Mouse (Mus musculus) heart, postnatal 25 days (tissue): ENCODE data around the gene Cisd3. TPM values are rescaled to one million over a fixed set of nuclear protein-coding genes. Genes with fewer than 3 reads are reported as not detected.

ENCODE experiments used
- DNase-seq: peaks from one replicate; pipeline ENCODE4 v3.0.0; 2022; ENCODE audit warnings: low spot score
- intact Hi-C: fragments of 180-260 bp; cut with DNase I; formaldehyde crosslinking; loops from one replicate; pipeline ENCODE4 v1.15.1; 2025
- total RNA-seq, 2 experiments: library from RNA; stranded (reverse); gene quantifications; 2 replicates each; pipeline ENCODE4 v1.2.3; 2021

The Cisd3 gene
- total RNA-seq, 2 experiments from 2014 or later, result 145 to 155 TPM

- intact Hi-C loops, result no loop called here
- no peak for DNase-seq
Observed at GRCm38 (mm10) chr11:97662207-97662892, 23.3 kb upstream of the Cisd3 start.

GRCm38 (mm10) chr11:97662893-97663527, 22.6 kb upstream of the Cisd3 start, which contains the start of gene Mllt6:
Mllt6 (plus strand) TSS chr11:97663414.
- intact Hi-C loops, result no loop called here

GRCm38 (mm10) chr11:97663528-97664338, 21.9 kb upstream of the Cisd3 start:
- intact Hi-C loops, result loop anchor here (2.0 kb wide), 1 partner anchor 21 kb away; the partner anchor contains the start of gene Cisd3
- no peak for DNase-seq

More at GRCm38 (mm10) chr11:97662893-97663527, 22.6 kb upstream of the Cisd3 start, which contains the start of gene Mllt6:
- peak; percentile 55 for DNase-seq

GRCm38 (mm10) chr11:97664339-97664665, 21.3 kb upstream of the Cisd3 start:
- intact Hi-C loops, result loop anchor here (2.0 kb wide), 1 partner anchor 20 kb away; the partner anchor contains the start of gene Cisd3
- DNase-seq, result no peak

- DNase-seq, result no peak
- intact Hi-C loops, result loop anchor here (2.0 kb wide), 1 partner anchor 20 kb away; the partner anchor contains the start of gene Cisd3
Observed at GRCm38 (mm10) chr11:97664771-97665240, 20.8 kb upstream of the Cisd3 start.

DNA sequence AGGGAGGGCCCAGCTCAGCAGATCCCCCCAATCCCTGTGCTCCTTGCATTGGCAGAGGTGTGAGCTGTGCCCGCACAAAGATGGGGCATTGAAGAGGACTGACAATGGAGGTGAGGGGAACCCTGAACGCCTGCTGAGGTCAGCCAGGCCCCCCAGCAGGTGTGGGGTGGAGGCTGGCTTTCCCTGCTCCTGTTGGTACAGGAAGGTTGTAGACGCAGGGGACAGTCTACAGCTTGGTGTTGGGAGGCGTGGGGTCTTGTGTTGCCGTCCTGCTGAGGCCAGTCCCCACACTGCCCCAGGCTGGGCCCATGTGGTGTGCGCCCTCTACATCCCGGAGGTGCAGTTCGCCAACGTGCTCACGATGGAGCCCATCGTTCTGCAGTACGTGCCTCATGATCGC, 20.2 kb upstream of the Cisd3 start:
- intact Hi-C loops, result loop anchor here (2.0 kb wide), 1 partner anchor 19 kb away; the partner anchor contains the start of gene Cisd3
- DNase-seq, result no peak

DNA sequence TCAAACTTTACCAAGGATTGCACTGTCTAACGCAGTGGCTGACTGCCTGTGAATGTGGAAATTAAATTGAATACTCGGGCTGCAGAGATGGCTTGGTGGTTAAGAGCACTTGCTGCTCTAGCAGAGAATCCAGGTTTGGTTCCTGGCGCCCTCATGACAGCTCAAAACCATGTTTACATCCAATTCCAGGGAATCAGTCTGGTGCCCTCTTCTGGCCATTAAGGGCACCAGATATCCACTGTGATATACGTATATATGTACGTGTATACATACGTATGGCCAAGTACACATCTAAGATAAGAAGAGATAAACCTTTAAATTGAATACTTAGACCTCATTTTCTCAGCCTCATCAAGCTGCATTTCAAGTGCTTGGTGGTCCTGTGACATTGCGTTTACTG, 19.4 kb upstream of the Cisd3 start:
- no peak for DNase-seq
- intact Hi-C loops, result no loop called here

GRCm38 (mm10) chr11:97666794-97667193, 18.8 kb upstream of the Cisd3 start:
- intact Hi-C loops, result no loop called here
- DNase-seq, result no peak

DNA sequence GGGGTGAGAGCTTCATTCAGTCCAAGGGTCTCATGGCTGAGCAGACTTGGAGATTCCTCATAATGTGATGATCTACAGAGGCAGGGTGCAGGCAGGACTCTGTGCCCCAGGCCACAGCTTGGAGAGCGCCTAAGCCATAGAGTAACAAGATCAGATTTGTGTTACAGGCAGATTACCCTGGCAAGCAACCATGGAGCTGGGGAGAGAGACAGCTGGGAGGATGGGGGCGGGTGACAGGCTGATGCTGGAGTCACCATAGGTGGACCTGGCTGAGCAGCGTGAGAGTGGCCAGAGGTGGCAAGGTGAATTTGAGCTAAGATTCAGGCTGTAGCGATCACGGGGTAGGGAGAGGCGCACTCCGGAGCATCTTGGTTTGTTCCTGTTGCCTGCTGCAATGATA, 17.5 kb upstream of the Cisd3 start:
- intact Hi-C loops, result no loop called here
- DNase-seq, result no peak

GRCm38 (mm10) chr11:97669268-97669667, 16.4 kb upstream of the Cisd3 start:
- intact Hi-C loops, result no loop called here
- no peak for DNase-seq

- intact Hi-C loops, result no loop called here
Observed at GRCm38 (mm10) chr11:97669829-97670228, 15.8 kb upstream of the Cisd3 start.

GRCm38 (mm10) chr11:97670234-97671176, 15.1 kb upstream of the Cisd3 start:
- intact Hi-C loops, result no loop called here
- no peak for DNase-seq

More at GRCm38 (mm10) chr11:97669829-97670228, 15.8 kb upstream of the Cisd3 start:
- no peak for DNase-seq

- intact Hi-C loops, result no loop called here
- no peak for DNase-seq
Observed at GRCm38 (mm10) chr11:97671177-97671527, 14.5 kb upstream of the Cisd3 start.

DNA sequence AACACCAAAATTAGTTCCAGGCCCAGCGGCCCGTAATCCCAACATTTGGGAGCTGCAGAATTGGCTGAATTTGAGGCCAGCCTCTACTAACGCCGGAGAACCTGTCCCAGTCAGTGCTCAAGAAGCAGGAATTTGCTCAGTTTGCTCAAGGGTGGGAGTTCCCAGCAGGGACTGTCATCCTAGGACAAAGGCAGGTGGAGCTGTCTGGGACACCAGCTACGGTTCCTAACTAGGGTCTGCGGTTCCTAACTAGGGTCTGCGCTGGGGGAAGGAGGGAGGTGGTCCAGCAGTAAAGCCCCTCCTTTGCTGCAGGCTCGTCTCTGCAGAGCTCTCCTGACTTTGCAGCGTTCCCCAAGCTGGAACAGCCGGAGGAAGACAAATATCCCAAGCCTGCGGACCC, 12.5 kb upstream of the Cisd3 start:
- no peak for DNase-seq
- intact Hi-C loops, result no loop called here

GRCm38 (mm10) chr11:97676050-97676754, 9.4 kb upstream of the Cisd3 start:
- intact Hi-C loops, result no loop called here
- no peak for DNase-seq

DNA sequence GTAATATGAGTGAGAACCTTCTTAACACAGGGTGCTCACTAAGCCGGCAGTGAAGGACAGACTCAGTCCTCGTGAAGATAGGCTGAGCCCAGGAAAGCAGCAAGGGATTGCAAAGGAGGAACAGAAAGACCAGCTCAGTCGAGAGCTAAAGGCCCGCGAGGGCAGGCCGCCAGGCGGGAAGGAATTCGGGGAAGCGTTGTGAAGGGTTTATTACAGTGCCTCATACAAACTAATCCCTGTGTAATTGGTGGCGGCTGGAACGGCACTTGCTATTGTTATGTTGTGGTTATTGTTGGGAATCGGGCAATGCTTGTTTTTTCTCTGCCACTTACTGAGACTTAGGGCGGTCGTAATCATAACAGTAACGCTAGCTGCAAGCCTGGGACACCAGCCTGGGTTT, 8.2 kb upstream of the Cisd3 start:
- intact Hi-C loops, result no loop called here
- DNase-seq, result no peak

- intact Hi-C loops, result no loop called here
- no peak for DNase-seq
Observed at GRCm38 (mm10) chr11:97677842-97678241, 7.8 kb upstream of the Cisd3 start.

- intact Hi-C loops, result no loop called here
- DNase-seq, result no peak
Observed at GRCm38 (mm10) chr11:97678301-97678700, 7.3 kb upstream of the Cisd3 start.

- DNase-seq, result no peak
- intact Hi-C loops, result no loop called here
Observed at GRCm38 (mm10) chr11:97680430-97680829, 5.2 kb upstream of the Cisd3 start.
